ENCODE assay signal across 12 mouse cellular contexts in the genomic region with DNA sequence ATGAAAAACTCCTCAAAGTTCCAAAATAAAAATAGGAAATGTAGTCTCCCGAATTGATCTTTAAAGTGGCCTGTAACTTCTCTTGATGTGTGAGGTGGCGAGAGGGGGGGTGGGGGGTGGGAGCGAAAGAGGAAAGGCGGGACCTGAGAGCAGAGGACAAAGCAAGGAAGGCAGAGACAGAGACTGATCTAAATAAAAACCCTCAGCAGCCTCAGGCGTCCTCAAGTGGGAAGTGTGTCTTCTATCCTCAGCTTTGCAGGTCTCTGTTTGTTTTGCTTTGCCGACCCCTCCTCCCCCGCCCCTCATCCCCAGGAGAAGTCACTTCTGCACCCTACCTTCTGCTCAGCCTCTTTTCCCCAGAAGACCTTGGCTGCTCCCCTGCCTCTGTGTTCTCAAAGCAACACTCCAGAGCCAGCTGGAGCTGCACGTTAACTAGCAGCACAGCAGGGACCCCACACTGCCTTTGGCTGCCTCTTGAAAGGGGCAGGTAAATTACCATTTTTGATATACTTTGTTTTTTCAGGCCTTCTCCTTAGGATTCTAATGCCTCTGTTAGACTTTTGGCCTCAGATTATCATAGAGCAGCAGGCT.
DNase-seq lines count a peak whose midpoint lies in the region; ATAC-seq and TF ChIP-seq lines count a peak whose summit lies in the region.
"Had no signal": no experiment of that assay in that cellular context is flagged by ENCODE, and none has a peak within 500 bp of the region (broad histone marks: within the 10 kb centered on the region; RNA-seq: fewer than 3 reads in every experiment).

No protein-coding gene starts in this region.

- intact Hi-C loops in heart, adult 2 months (cut with DNase I), result no loop called here

- no peaks in the 10 kb centered on the region for H3K9me3 ChIP-seq in heart, embryonic 10.5 days
- H3K9me3 ChIP-seq in forebrain, embryonic 15.5 days, result no peaks in the 10 kb centered on the region
- H3K9me3 ChIP-seq in midbrain, embryonic 11.5 days (ENCODE audit: control insufficient read depth, low read length), result no peaks in the 10 kb centered on the region
- H3K9me3 ChIP-seq: embryonic facial prominence, embryonic 12.5 days; heart, embryonic 15.5 days had no signal

- no peaks in the 10 kb centered on the region for H3K4me1 ChIP-seq in heart, embryonic 10.5 days
- H3K4me1 ChIP-seq in heart, adult 2 months (ENCODE audit: control insufficient read depth, insufficient read depth, low read length), result no peaks in the 10 kb centered on the region
- H3K4me1 ChIP-seq in forebrain, embryonic 15.5 days, result peaks cover 16% of the 10 kb centered on the region
- peaks cover 3% of the 10 kb centered on the region; the same call in 1 of the 2 replicates for H3K4me1 ChIP-seq in midbrain, embryonic 11.5 days (ENCODE audit: control insufficient read depth, insufficient read depth, low read length)
- H3K4me1 ChIP-seq: heart, embryonic 15.5 days had no signal

- WGBS in heart, embryonic 10.5 days, result 4% methylated on average over 8 of the region's 8 CpGs
- 17% methylated on average over 8 of the region's 8 CpGs for WGBS in heart, adult 2 months
- WGBS in forebrain, embryonic 15.5 days, result 3% methylated on average over 8 of the region's 8 CpGs
- WGBS in midbrain, embryonic 11.5 days, result 3% methylated on average over 8 of the region's 8 CpGs

- TF ChIP-seq POLR2A in heart, adult 2 months (IDR thresholded peaks at IDR 0.05; ENCODE audit: insufficient read depth, low read depth, low read length), result no peak
- TF ChIP-seq POLR2A in brain, embryonic 14.5 days (IDR thresholded peaks at IDR 0.05; ENCODE audit: borderline replicate concordance, extremely low read depth, insufficient read depth, insufficient read length, poor library complexity, severe bottlenecking), result no peak

- H3K27me3 ChIP-seq in heart, embryonic 10.5 days (ENCODE audit: insufficient read depth, poor library complexity, severe bottlenecking), result no peaks in the 10 kb centered on the region
- no peaks in the 10 kb centered on the region for H3K27me3 ChIP-seq in heart, adult 2 months (ENCODE audit: control insufficient read depth, insufficient read depth, low read length)
- H3K27me3 ChIP-seq in forebrain, embryonic 15.5 days, result no peaks in the 10 kb centered on the region
- no peaks in the 10 kb centered on the region for H3K27me3 ChIP-seq in midbrain, embryonic 11.5 days (ENCODE audit: control insufficient read depth, insufficient read depth, low read length)
- H3K27me3 ChIP-seq: heart, embryonic 15.5 days had no signal

- H3K79me2 ChIP-seq in heart, adult 2 months (replicated peaks; ENCODE audit: control insufficient read depth, insufficient read depth, low read length), result no peaks in the 10 kb centered on the region

- 0 out of 2 replicates have a peak overlapping the region, but pooled peaks have one; percentile 27 for H3K4me3 ChIP-seq in heart, embryonic 10.5 days
- H3K4me3 ChIP-seq in heart, adult 2 months, result no peak overlapping the region
- H3K4me3 ChIP-seq in forebrain, embryonic 15.5 days, result no peak overlapping the region
- H3K4me3 ChIP-seq in midbrain, embryonic 11.5 days (ENCODE audit: low read depth, low read length), result no peak overlapping the region
- H3K4me3 ChIP-seq: embryonic facial prominence, embryonic 12.5 days; heart, embryonic 15.5 days had no signal

- no peak for TF ChIP-seq CTCF in heart, adult 2 months (IDR thresholded peaks at IDR 0.05)
- TF ChIP-seq CTCF in brain, embryonic 14.5 days (IDR thresholded peaks at IDR 0.05; ENCODE audit: borderline replicate concordance, extremely low read depth, insufficient read depth, insufficient read length), result no peak

- no peak for DNase-seq in heart, embryonic 10.5 days (ENCODE audit: low spot score)
- no peak for DNase-seq in heart, adult 2 months
- peak; percentile 87 for DNase-seq in brain, embryonic 14.5 days (ENCODE audit: low read depth)
- DNase-seq in midbrain, embryonic 11.5 days (ENCODE audit: low spot score, missing footprints), result peak; percentile 81
- no peak for DNase-seq in frontal cortex, postnatal 14 days (ENCODE audit: low spot score in 2 of 2)
- no peak for DNase-seq in thymus, postnatal 14 days
- DNase-seq: kidney, adult 8-10 months; lung, embryonic 14.5 days had no signal

- ATAC-seq in forebrain, embryonic 15.5 days (replicated peaks), result peak; percentile 92
- peak; percentile 78 for ATAC-seq in midbrain, embryonic 11.5 days (ENCODE audit: low FRiP score)
- no peak for ATAC-seq in CD4-positive, CD25-positive, alpha-beta regulatory T cell, adult 4 months

- H3K36me3 ChIP-seq in heart, embryonic 10.5 days, result no peaks in the 10 kb centered on the region
- H3K36me3 ChIP-seq in heart, adult 2 months (ENCODE audit: control insufficient read depth, insufficient read depth, low read length), result no peaks in the 10 kb centered on the region
- no peaks in the 10 kb centered on the region for H3K36me3 ChIP-seq in forebrain, embryonic 15.5 days
- no peaks in the 10 kb centered on the region for H3K36me3 ChIP-seq in midbrain, embryonic 11.5 days (ENCODE audit: control insufficient read depth, insufficient read depth, low read length)
- H3K36me3 ChIP-seq: embryonic facial prominence, embryonic 12.5 days; heart, embryonic 15.5 days had no signal

- H3K4me2 ChIP-seq in forebrain, embryonic 15.5 days (replicated peaks), result no peak overlapping the region
- H3K4me2 ChIP-seq in midbrain, embryonic 11.5 days, result no peak overlapping the region; the same call in 1 of the 2 replicates
- H3K4me2 ChIP-seq: embryonic facial prominence, embryonic 12.5 days; heart, embryonic 15.5 days; lung, embryonic 14.5 days had no signal

- no peak for TF ChIP-seq EP300 in heart, adult 2 months (IDR thresholded peaks at IDR 0.05; ENCODE audit: insufficient read depth, low read depth, low read length)

- H3K27ac ChIP-seq in heart, embryonic 10.5 days, result peak overlapping the region; percentile 29; the same call in 1 of the 2 replicates
- H3K27ac ChIP-seq in heart, adult 2 months, result no peak overlapping the region
- no peak overlapping the region; the same call in 1 of the 2 replicates for H3K27ac ChIP-seq in forebrain, embryonic 15.5 days (replicated peaks)
- no peak overlapping the region for H3K27ac ChIP-seq in midbrain, embryonic 11.5 days (ENCODE audit: low read depth, low read length)
- H3K27ac ChIP-seq: embryonic facial prominence, embryonic 12.5 days; heart, embryonic 15.5 days had no signal

- H3K9ac ChIP-seq in heart, adult 2 months (ENCODE audit: low read depth, low read length), result no peak overlapping the region
- H3K9ac ChIP-seq in forebrain, embryonic 15.5 days (replicated peaks), result no peak overlapping the region
- H3K9ac ChIP-seq in midbrain, embryonic 11.5 days (ENCODE audit: low read length), result peak overlapping the region; percentile 51; the same call in 1 of the 2 replicates
- H3K9ac ChIP-seq: embryonic facial prominence, embryonic 12.5 days; heart, embryonic 15.5 days; lung, embryonic 14.5 days had no signal

Comparison
In these comparisons a context has a peak if more than half of its experiments do, and no peak if none do; other contexts are left out.
1. DNase-seq: peak in brain, embryonic 14.5 days (single experiment) and midbrain, embryonic 11.5 days (single experiment); none in heart, embryonic 10.5 days (single experiment), heart, adult 2 months (0 of 2), frontal cortex, postnatal 14 days (0 of 2) and thymus, postnatal 14 days (single experiment).